ENCODE assay signal across 20 mouse cellular contexts in genomic region chr1:164214190-164214589, GRCm38 (mm10). TPM values are rescaled to one million over a fixed set of nuclear protein-coding genes. Genes with fewer than 3 reads are reported as not detected.
A peak's percentile ranks its signal among the peaks of the same experiment; 100 is the strongest.
DNase-seq lines count a peak whose midpoint lies in the region; ATAC-seq and TF ChIP-seq lines count a peak whose summit lies in the region.
"Had no signal": no experiment of that assay in that cellular context is flagged by ENCODE, and none has a peak within 500 bp of the region (broad histone marks: within the 10 kb centered on the region; RNA-seq: fewer than 3 reads in every experiment).

No protein-coding gene starts in this region.

- no peak overlapping the region for H3K4me2 ChIP-seq in hindbrain, embryonic 12.5 days (replicated peaks)
- no peak overlapping the region for H3K4me2 ChIP-seq in hindbrain, postnatal 0 days (ENCODE audit: low read depth, low read length)
- no peak overlapping the region for H3K4me2 ChIP-seq in hindbrain, embryonic 14.5 days (replicated peaks)
- H3K4me2 ChIP-seq: forebrain, embryonic 13.5 days; heart, embryonic 11.5 days had no signal

- no peak for TF ChIP-seq CTCF in hindbrain, postnatal 0 days (IDR thresholded peaks at IDR 0.05; ENCODE audit: low read depth)
- no peak for TF ChIP-seq CTCF in brain, embryonic 14.5 days (IDR thresholded peaks at IDR 0.05; ENCODE audit: borderline replicate concordance, extremely low read depth, insufficient read depth, insufficient read length)

- no peak overlapping the region for H3K4me3 ChIP-seq in hindbrain, embryonic 12.5 days
- H3K4me3 ChIP-seq in hindbrain, embryonic 10.5 days = no peak overlapping the region
- H3K4me3 ChIP-seq in hindbrain, postnatal 0 days (ENCODE audit: low read length) = no peak overlapping the region
- no peak overlapping the region for H3K4me3 ChIP-seq in hindbrain, embryonic 14.5 days (replicated peaks; ENCODE audit: low read length)
- H3K4me3 ChIP-seq: forebrain, embryonic 10.5 days; forebrain, embryonic 13.5 days had no signal

- H3K27ac ChIP-seq in hindbrain, embryonic 12.5 days = no peak overlapping the region
- no peak overlapping the region for H3K27ac ChIP-seq in hindbrain, embryonic 10.5 days
- H3K27ac ChIP-seq in hindbrain, postnatal 0 days = no peak overlapping the region
- H3K27ac ChIP-seq in hindbrain, embryonic 14.5 days = no peak overlapping the region
- H3K27ac ChIP-seq: forebrain, embryonic 10.5 days; forebrain, embryonic 13.5 days had no signal

- ATAC-seq in hindbrain, embryonic 12.5 days (ENCODE audit: low FRiP score) = 0 out of 2 replicates have a peak, but pooled peaks have one; percentile 67
- peak; percentile 38 for ATAC-seq in hindbrain, postnatal 0 days
- ATAC-seq in hindbrain, embryonic 14.5 days (ENCODE audit: low FRiP score) = no peak
- ATAC-seq: forebrain, embryonic 13.5 days; forebrain, embryonic 16.5 days; inflammation-experienced regulatory T-cells, adult 6 months had no signal

- H3K9me3 ChIP-seq in hindbrain, embryonic 12.5 days (replicated peaks) = no peaks in the 10 kb centered on the region
- H3K9me3 ChIP-seq in hindbrain, embryonic 10.5 days = no peaks in the 10 kb centered on the region
- H3K9me3 ChIP-seq in hindbrain, postnatal 0 days (ENCODE audit: low read length) = no peaks in the 10 kb centered on the region
- no peaks in the 10 kb centered on the region for H3K9me3 ChIP-seq in hindbrain, embryonic 14.5 days (ENCODE audit: control insufficient read depth, low read length)
- H3K9me3 ChIP-seq: forebrain, embryonic 10.5 days; forebrain, embryonic 13.5 days had no signal

- WGBS in hindbrain, embryonic 12.5 days = 36% methylated on average over 8 of the region's 8 CpGs
- WGBS in hindbrain, embryonic 10.5 days = 55% methylated on average over 8 of the region's 8 CpGs
- 30% methylated on average over 8 of the region's 8 CpGs for WGBS in hindbrain, postnatal 0 days
- 29% methylated on average over 8 of the region's 8 CpGs for WGBS in hindbrain, embryonic 14.5 days

- H3K9ac ChIP-seq in hindbrain, embryonic 12.5 days = no peak overlapping the region
- H3K9ac ChIP-seq in hindbrain, postnatal 0 days (replicated peaks; ENCODE audit: low read length) = no peak overlapping the region
- no peak overlapping the region for H3K9ac ChIP-seq in hindbrain, embryonic 14.5 days
- H3K9ac ChIP-seq: forebrain, embryonic 13.5 days had no signal

- DNase-seq in hindbrain, embryonic 10.5 days (ENCODE audit: low spot score) = no peak
- DNase-seq in hindbrain, postnatal 0 days (ENCODE audit: low spot score) = peak; percentile 5
- no peak for DNase-seq in hindbrain, embryonic 14.5 days (ENCODE audit: low spot score)
- DNase-seq in brain, embryonic 14.5 days (ENCODE audit: low read depth) = peak; percentile 6
- no peak for DNase-seq in adrenal gland, adult (ENCODE audit: inconsistent age in 2 of 2, low spot score in 1 of 2)
- no peak for DNase-seq in c-Kit-positive CD71-positive TER-119-positive erythroid progenitor cells, embryonic 14.5 days (ENCODE audit: low spot score)
- DNase-seq: adrenal gland, postnatal 10 days; adrenal gland, postnatal 36 days; cerebellum, adult 11-12 months; cerebellum, adult 9-10 months; cerebellum, postnatal 14 days; gastrocnemius, postnatal 10 days; gastrocnemius, postnatal 36 days; kidney, adult 18-20 months had no signal

- H3K27me3 ChIP-seq in hindbrain, embryonic 12.5 days = no peaks in the 10 kb centered on the region
- no peaks in the 10 kb centered on the region for H3K27me3 ChIP-seq in hindbrain, embryonic 10.5 days (ENCODE audit: insufficient read depth, poor library complexity, severe bottlenecking)
- no peaks in the 10 kb centered on the region for H3K27me3 ChIP-seq in hindbrain, postnatal 0 days (ENCODE audit: insufficient read depth, low read length)
- H3K27me3 ChIP-seq in hindbrain, embryonic 14.5 days (ENCODE audit: control insufficient read depth, insufficient read depth, low read length) = no peaks in the 10 kb centered on the region
- H3K27me3 ChIP-seq: forebrain, embryonic 13.5 days had no signal

- H3K4me1 ChIP-seq in hindbrain, embryonic 12.5 days = peaks cover 8% of the 10 kb centered on the region
- H3K4me1 ChIP-seq in hindbrain, embryonic 10.5 days (replicated peaks) = peaks cover 12% of the 10 kb centered on the region; the same call in 1 of the 2 replicates
- H3K4me1 ChIP-seq in hindbrain, postnatal 0 days (ENCODE audit: insufficient read depth, low read length) = no peaks in the 10 kb centered on the region
- peaks cover 6% of the 10 kb centered on the region; the same call in 1 of the 2 replicates for H3K4me1 ChIP-seq in hindbrain, embryonic 14.5 days (replicated peaks; ENCODE audit: control insufficient read depth, insufficient read depth, low read length)

- H3K36me3 ChIP-seq in hindbrain, embryonic 12.5 days = no peaks in the 10 kb centered on the region
- H3K36me3 ChIP-seq in hindbrain, embryonic 10.5 days = no peaks in the 10 kb centered on the region
- no peaks in the 10 kb centered on the region for H3K36me3 ChIP-seq in hindbrain, postnatal 0 days (ENCODE audit: insufficient read depth, low read length)
- H3K36me3 ChIP-seq in hindbrain, embryonic 14.5 days (replicated peaks; ENCODE audit: control insufficient read depth, insufficient read depth) = no peaks in the 10 kb centered on the region
- H3K36me3 ChIP-seq: forebrain, embryonic 10.5 days had no signal

- no peak for TF ChIP-seq POLR2A in brain, embryonic 14.5 days (IDR thresholded peaks at IDR 0.05; ENCODE audit: borderline replicate concordance, extremely low read depth, insufficient read depth, insufficient read length, poor library complexity, severe bottlenecking)

RNA-seq across cellular contexts. Expression of gene Slc19a2, which starts 34.7 kb away (rescaled TPM):
- polyA plus RNA-seq in hindbrain, embryonic 12.5 days (2016; fragmentation: Nextera tagmentation; extraction: Ambion mirVana) = 10.0 and 10.1 TPM in 2 replicates
- 8.2 and 12.5 TPM in 2 replicates for polyA plus RNA-seq in hindbrain, embryonic 10.5 days (2016; fragmentation: Nextera tagmentation; extraction: Ambion mirVana)
- total RNA-seq in hindbrain, postnatal 0 days (2014; rRNA removed) = 19.3 and 21.0 TPM in 2 replicates
- 9.7 and 10.3 TPM in 2 replicates for polyA plus RNA-seq in hindbrain, postnatal 0 days (2015; fragmentation: Nextera tagmentation; extraction: Ambion mirVana)
- polyA plus RNA-seq in hindbrain, embryonic 14.5 days (2014; fragmentation: Nextera tagmentation; extraction: Ambion mirVana) = 8.1 and 11.8 TPM in 2 replicates
- polyA plus RNA-seq in brain, embryonic 14.5 days (2012; rRNA removed) = 8.3 and 8.5 TPM in 2 replicates

Comparison
In these comparisons a context has a peak if more than half of its experiments do, and no peak if none do; other contexts are left out.
1. DNase-seq: peak in hindbrain, postnatal 0 days (single experiment) and brain, embryonic 14.5 days (single experiment); none in hindbrain, embryonic 10.5 days (single experiment), hindbrain, embryonic 14.5 days (single experiment), adrenal gland, adult (0 of 2) and c-Kit-positive CD71-positive TER-119-positive erythroid progenitor cells, embryonic 14.5 days (single experiment).